Mouse (Mus musculus): ENCODE measurements around the gene Wfdc15b.

DNA sequence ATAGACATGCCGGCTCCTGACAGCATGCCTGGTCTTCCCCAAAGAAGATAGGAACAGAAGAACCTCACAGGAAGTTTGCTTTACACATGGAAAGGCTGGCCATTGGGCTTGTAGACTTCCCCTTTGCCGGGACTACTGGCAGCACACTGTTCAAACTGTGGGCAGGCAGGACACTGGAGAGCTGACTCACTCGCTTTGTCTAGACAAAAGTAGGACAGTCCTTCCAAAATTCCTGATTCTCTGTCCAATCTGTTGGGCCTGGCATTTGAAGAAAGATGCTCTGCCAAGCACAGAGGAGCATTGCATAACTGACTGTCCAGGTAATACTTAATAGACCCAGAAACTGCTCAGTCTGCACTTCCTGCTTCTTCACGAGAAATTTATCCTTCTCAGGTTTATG is 14.8 kb downstream of the Wfdc15b start:
- TF ChIP-seq CTCF (conservative IDR thresholded peaks at IDR 0.05; ENCODE audit: insufficient read depth, insufficient read length, low read depth, low read length) (no peak), POLR2A (IDR thresholded peaks at IDR 0.05; ENCODE audit: low read depth, low read length) (no peak)

Data from kidney, adult 2 months (tissue).